Mouse (Mus musculus): Measurements from ENCODE around the gene Sfmbt2. TPM values are rescaled to one million over a fixed set of nuclear protein-coding genes. Genes with fewer than 3 reads are reported as not detected.

Sfmbt2 gene
- polyA plus RNA-seq (2014; fragmentation: Nextera tagmentation; extraction: Ambion mirVana), result 1.0 and 1.8 TPM in 2 replicates

GRCm38 (mm10) chr2:10370176-10370575 lies at the start of gene Sfmbt2:
TSS of gene Sfmbt2 (plus strand) at chr2:10370510.
- WGBS, result 2% methylated on average over 10 of the region's 10 CpGs
- Histone ChIP-seq H3K9me3 (replicated peaks; ENCODE audit: control insufficient read depth, low read length) (no peaks in the 10 kb centered on the region), H3K9ac (replicated peaks; ENCODE audit: low read length) (no peak within 1 kb of the TSS), H3K4me3 (ENCODE audit: low read depth, low read length) (no peak within 1 kb of the TSS), H3K36me3 (replicated peaks; ENCODE audit: control insufficient read depth, insufficient read depth, low read depth, low read length) (no peaks in the 10 kb centered on the region), H3K4me1 (ENCODE audit: control insufficient read depth, insufficient read depth, low read length) (no peaks in the 10 kb centered on the region), H3K27me3 (ENCODE audit: control insufficient read depth, insufficient read depth, low read length) (peaks cover 43% of the 10 kb centered on the region), H3K27ac (replicated peaks; ENCODE audit: low read depth, low read length) (no peak within 1 kb of the TSS), H3K4me2 (ENCODE audit: low read depth, low read length) (no peak within 1 kb of the TSS)
- DNase-seq (ENCODE audit: low spot score) (peak; percentile 7), ATAC-seq (replicated peaks; ENCODE audit: insufficient number of reproducible peaks, low FRiP score, low TSS enrichment, low read depth) (no peak)

GRCm38 (mm10) chr2:10321093-10321492 lies 49.2 kb upstream of the Sfmbt2 start:
- 88% methylated on average over 6 of the region's 6 CpGs for WGBS
- H3K36me3 ChIP-seq (replicated peaks; ENCODE audit: control insufficient read depth, insufficient read depth, low read depth, low read length), result no peaks in the 10 kb centered on the region
- ATAC-seq (replicated peaks; ENCODE audit: insufficient number of reproducible peaks, low FRiP score, low TSS enrichment, low read depth) (no peak), DNase-seq (ENCODE audit: low spot score) (no peak)
- H3K9ac ChIP-seq (replicated peaks; ENCODE audit: low read length), result no peak overlapping the region
- H3K4me2 ChIP-seq (ENCODE audit: low read depth, low read length), result no peak overlapping the region
- H3K27me3 ChIP-seq (ENCODE audit: control insufficient read depth, insufficient read depth, low read length), result no peaks in the 10 kb centered on the region
- H3K4me1 ChIP-seq (ENCODE audit: control insufficient read depth, insufficient read depth, low read length), result no peaks in the 10 kb centered on the region
- H3K27ac ChIP-seq (replicated peaks; ENCODE audit: low read depth, low read length), result no peak overlapping the region
- H3K9me3 ChIP-seq (replicated peaks; ENCODE audit: control insufficient read depth, low read length), result no peaks in the 10 kb centered on the region
- H3K4me3 ChIP-seq (ENCODE audit: low read depth, low read length), result no peak overlapping the region

- DNase-seq (ENCODE audit: low spot score) (no peak), ATAC-seq (replicated peaks; ENCODE audit: insufficient number of reproducible peaks, low FRiP score, low TSS enrichment, low read depth) (no peak)
- 63% methylated on average over 4 of the region's 4 CpGs for WGBS
- Histone ChIP-seq H3K9me3 (replicated peaks; ENCODE audit: control insufficient read depth, low read length) (no peaks in the 10 kb centered on the region), H3K4me3 (ENCODE audit: low read depth, low read length) (no peak overlapping the region), H3K4me1 (ENCODE audit: control insufficient read depth, insufficient read depth, low read length) (no peaks in the 10 kb centered on the region), H3K36me3 (replicated peaks; ENCODE audit: control insufficient read depth, insufficient read depth, low read depth, low read length) (no peaks in the 10 kb centered on the region), H3K27me3 (ENCODE audit: control insufficient read depth, insufficient read depth, low read length) (no peaks in the 10 kb centered on the region), H3K9ac (replicated peaks; ENCODE audit: low read length) (no peak overlapping the region), H3K27ac (replicated peaks; ENCODE audit: low read depth, low read length) (no peak overlapping the region), H3K4me2 (ENCODE audit: low read depth, low read length) (no peak overlapping the region)
Measured at GRCm38 (mm10) chr2:10323173-10323572, 47.1 kb upstream of the Sfmbt2 start.

- Histone ChIP-seq H3K27me3 (ENCODE audit: control insufficient read depth, insufficient read depth, low read length) (no peaks in the 10 kb centered on the region), H3K27ac (replicated peaks; ENCODE audit: low read depth, low read length) (no peak overlapping the region), H3K4me2 (ENCODE audit: low read depth, low read length) (no peak overlapping the region), H3K9me3 (replicated peaks; ENCODE audit: control insufficient read depth, low read length) (no peaks in the 10 kb centered on the region), H3K36me3 (replicated peaks; ENCODE audit: control insufficient read depth, insufficient read depth, low read depth, low read length) (no peaks in the 10 kb centered on the region), H3K4me1 (ENCODE audit: control insufficient read depth, insufficient read depth, low read length) (no peaks in the 10 kb centered on the region), H3K9ac (replicated peaks; ENCODE audit: low read length) (no peak overlapping the region), H3K4me3 (ENCODE audit: low read depth, low read length) (no peak overlapping the region)
- DNase-seq (ENCODE audit: low spot score) (no peak), ATAC-seq (replicated peaks; ENCODE audit: insufficient number of reproducible peaks, low FRiP score, low TSS enrichment, low read depth) (no peak)
- WGBS, result 85% methylated on average over 4 of the region's 4 CpGs
Measured at GRCm38 (mm10) chr2:10324980-10325379, 45.3 kb upstream of the Sfmbt2 start.

GRCm38 (mm10) chr2:10330216-10330615 lies 40.1 kb upstream of the Sfmbt2 start:
- no peak for ATAC-seq (replicated peaks; ENCODE audit: insufficient number of reproducible peaks, low FRiP score, low TSS enrichment, low read depth)
- no peak overlapping the region for H3K4me2 ChIP-seq (ENCODE audit: low read depth, low read length)
- no peaks in the 10 kb centered on the region for H3K9me3 ChIP-seq (replicated peaks; ENCODE audit: control insufficient read depth, low read length)
- H3K4me3 ChIP-seq (ENCODE audit: low read depth, low read length), result no peak overlapping the region
- no peaks in the 10 kb centered on the region for H3K4me1 ChIP-seq (ENCODE audit: control insufficient read depth, insufficient read depth, low read length)
- no peak for DNase-seq (ENCODE audit: low spot score)
- no peak overlapping the region for H3K9ac ChIP-seq (replicated peaks; ENCODE audit: low read length)
- WGBS, result 63% methylated on average over 5 of the region's 5 CpGs
- H3K36me3 ChIP-seq (replicated peaks; ENCODE audit: control insufficient read depth, insufficient read depth, low read depth, low read length), result no peaks in the 10 kb centered on the region
- H3K27ac ChIP-seq (replicated peaks; ENCODE audit: low read depth, low read length), result no peak overlapping the region
- H3K27me3 ChIP-seq (ENCODE audit: control insufficient read depth, insufficient read depth, low read length), result no peaks in the 10 kb centered on the region; the same call in 1 of the 2 replicates

- no peak overlapping the region for H3K27ac ChIP-seq (replicated peaks; ENCODE audit: low read depth, low read length)
- H3K4me1 ChIP-seq (ENCODE audit: control insufficient read depth, insufficient read depth, low read length), result no peaks in the 10 kb centered on the region
- no peaks in the 10 kb centered on the region for H3K9me3 ChIP-seq (replicated peaks; ENCODE audit: control insufficient read depth, low read length)
- no peak overlapping the region for H3K4me3 ChIP-seq (ENCODE audit: low read depth, low read length)
- no peak overlapping the region for H3K4me2 ChIP-seq (ENCODE audit: low read depth, low read length)
- 4% methylated on average over 6 of the region's 6 CpGs for WGBS
- no peaks in the 10 kb centered on the region; the same call in 1 of the 2 replicates for H3K27me3 ChIP-seq (ENCODE audit: control insufficient read depth, insufficient read depth, low read length)
- ATAC-seq (replicated peaks; ENCODE audit: insufficient number of reproducible peaks, low FRiP score, low TSS enrichment, low read depth) (no peak), DNase-seq (ENCODE audit: low spot score) (no peak)
- no peak overlapping the region for H3K9ac ChIP-seq (replicated peaks; ENCODE audit: low read length)
- no peaks in the 10 kb centered on the region for H3K36me3 ChIP-seq (replicated peaks; ENCODE audit: control insufficient read depth, insufficient read depth, low read depth, low read length)
Measured at GRCm38 (mm10) chr2:10334299-10334698, 36.0 kb upstream of the Sfmbt2 start.

GRCm38 (mm10) chr2:10335037-10335608 lies 35.2 kb upstream of the Sfmbt2 start:
- Histone ChIP-seq H3K9ac (replicated peaks; ENCODE audit: low read length) (no peak overlapping the region), H3K4me1 (ENCODE audit: control insufficient read depth, insufficient read depth, low read length) (no peaks in the 10 kb centered on the region), H3K27ac (replicated peaks; ENCODE audit: low read depth, low read length) (no peak overlapping the region), H3K9me3 (replicated peaks; ENCODE audit: control insufficient read depth, low read length) (no peaks in the 10 kb centered on the region), H3K27me3 (ENCODE audit: control insufficient read depth, insufficient read depth, low read length) (no peaks in the 10 kb centered on the region; the same call in 1 of the 2 replicates), H3K36me3 (replicated peaks; ENCODE audit: control insufficient read depth, insufficient read depth, low read depth, low read length) (no peaks in the 10 kb centered on the region), H3K4me2 (ENCODE audit: low read depth, low read length) (no peak overlapping the region), H3K4me3 (ENCODE audit: low read depth, low read length) (no peak overlapping the region)
- ATAC-seq (replicated peaks; ENCODE audit: insufficient number of reproducible peaks, low FRiP score, low TSS enrichment, low read depth) (no peak), DNase-seq (ENCODE audit: low spot score) (no peak)
- 46% methylated on average over 4 of the region's 4 CpGs for WGBS

- WGBS, result 86% methylated on average over 1 of the region's 1 CpGs
- no peak for ATAC-seq (replicated peaks; ENCODE audit: insufficient number of reproducible peaks, low FRiP score, low TSS enrichment, low read depth)
- H3K36me3 ChIP-seq (replicated peaks; ENCODE audit: control insufficient read depth, insufficient read depth, low read depth, low read length), result no peaks in the 10 kb centered on the region
Measured at GRCm38 (mm10) chr2:10340022-10340421, 30.3 kb upstream of the Sfmbt2 start.

More at GRCm38 (mm10) chr2:10340022-10340421, 30.3 kb upstream of the Sfmbt2 start:
- no peak overlapping the region for H3K9ac ChIP-seq (replicated peaks; ENCODE audit: low read length)
- H3K27me3 ChIP-seq (ENCODE audit: control insufficient read depth, insufficient read depth, low read length), result no peaks in the 10 kb centered on the region
- H3K4me3 ChIP-seq (ENCODE audit: low read depth, low read length), result no peak overlapping the region
- DNase-seq (ENCODE audit: low spot score), result no peak
- H3K27ac ChIP-seq (replicated peaks; ENCODE audit: low read depth, low read length), result no peak overlapping the region
- no peak overlapping the region for H3K4me2 ChIP-seq (ENCODE audit: low read depth, low read length)
- no peaks in the 10 kb centered on the region for H3K4me1 ChIP-seq (ENCODE audit: control insufficient read depth, insufficient read depth, low read length)
- H3K9me3 ChIP-seq (replicated peaks; ENCODE audit: control insufficient read depth, low read length), result no peaks in the 10 kb centered on the region

Measured in embryonic facial prominence, embryonic 11.5 days (tissue).